Mouse (Mus musculus) forebrain, embryonic 15.5 days (tissue): ENCODE measurements at regions not wholly inside any gene's neighbourhood (a gene's known extent, or its start where the extent isn't known, plus 50 kb on each side); places are given as distances from the start of the nearest gene placed in this dataset.

Source experiments
- ATAC-seq: fragments of 200-750 bp; cut with Nextera tagmentation; replicated peaks from 2 replicates; pipeline ENCODE4 v1.8.0; 2017; ENCODE audit warnings: mild to moderate bottlenecking, moderate TSS enrichment, moderate library complexity
- H3K27ac ChIP-seq: fragments of 300-500 bp; sonication (generic); replicated peaks from 2 replicates; pipeline ENCODE4 v1.5.1; 2015; ENCODE audit warnings: mild to moderate bottlenecking, inconsistent platforms
- H3K27me3 ChIP-seq: fragments of 300-500 bp; sonication (generic); 2 replicates; pipeline ENCODE4 v1.6.1; 2015; ENCODE audit warnings: inconsistent platforms
- H3K36me3 ChIP-seq: fragments of 300-500 bp; sonication (generic); 2 replicates; pipeline ENCODE4 v1.6.1; 2015; ENCODE audit warnings: mild to moderate bottlenecking, inconsistent platforms
- H3K4me1 ChIP-seq: fragments of 300-500 bp; sonication (generic); 2 replicates; pipeline ENCODE4 v1.6.1; 2015; ENCODE audit warnings: inconsistent platforms
- H3K4me2 ChIP-seq: fragments of 300-500 bp; sonication (generic); replicated peaks from 2 replicates; pipeline ENCODE4 v1.6.1; 2015; ENCODE audit warnings: mild to moderate bottlenecking, inconsistent platforms
- H3K4me3 ChIP-seq: fragments of 300-500 bp; sonication (generic); 2 replicates; pipeline ENCODE4 v1.5.1; 2015; ENCODE audit warnings: mild to moderate bottlenecking, inconsistent platforms
- H3K9ac ChIP-seq: fragments of 300-500 bp; sonication (generic); replicated peaks from 2 replicates; pipeline ENCODE4 v1.6.1; 2015; ENCODE audit warnings: mild to moderate bottlenecking, inconsistent platforms
- H3K9me3 ChIP-seq: fragments of 300-500 bp; sonication (generic); 2 replicates; pipeline ENCODE4 v1.6.1; 2016; ENCODE audit warnings: inconsistent platforms
- WGBS: fragments of 180-500 bp; shearing (Covaris S2); methylation state at CpG from one replicate; pipeline ENCODE4 v1.1.7; 2015; ENCODE audit warnings: mixed read lengths; 5-methylcytosine and 5-hydroxymethylcytosine counted together

DNA sequence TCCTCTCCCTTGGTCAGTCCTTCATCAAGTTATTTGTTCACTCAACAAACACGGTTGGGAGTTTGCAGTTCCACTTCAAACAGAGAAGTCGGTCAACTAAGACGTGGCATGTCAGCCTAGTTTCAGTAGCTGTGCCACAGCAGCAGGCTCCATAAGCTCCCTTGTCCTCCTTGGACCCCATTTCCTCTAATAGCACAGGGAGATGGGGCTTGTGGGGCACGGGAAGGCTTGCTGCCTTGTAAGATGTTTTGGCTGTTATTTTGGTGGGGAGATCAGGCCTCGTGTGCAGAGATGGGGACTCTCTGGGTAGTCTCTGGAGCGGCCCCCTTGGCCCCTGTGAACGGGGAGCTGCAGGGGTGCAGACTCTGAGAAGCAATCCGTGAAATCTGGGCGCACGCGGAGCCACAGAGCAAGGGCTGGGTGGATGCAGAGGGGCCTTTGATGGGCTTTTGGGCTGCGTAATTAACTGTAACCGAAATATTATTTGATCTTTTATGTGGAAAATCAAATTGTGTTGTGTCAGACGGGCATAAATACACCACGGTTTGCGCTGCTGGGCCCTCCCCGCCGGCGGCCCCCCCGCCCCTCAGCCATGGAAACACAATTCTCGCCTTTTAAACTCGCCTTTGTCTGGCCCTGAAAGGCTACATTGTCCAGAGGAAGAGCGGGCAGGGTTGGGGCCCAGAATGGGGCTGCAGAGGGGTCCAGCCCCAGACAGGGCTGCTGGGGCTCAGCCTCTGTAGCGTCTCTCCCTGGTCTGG lies 137.6 kb downstream of the Mn1 start:
- no peak overlapping the region for H3K4me3 ChIP-seq
- H3K4me2 ChIP-seq: peak overlapping the region; percentile 12; the same call in 1 of the 2 replicates
- H3K36me3 ChIP-seq: no peaks in the 10 kb centered on the region
- ATAC-seq: peak; percentile 93
- H3K9ac ChIP-seq: no peak overlapping the region
- peak overlapping the region; percentile 73 for H3K27ac ChIP-seq
- no peaks in the 10 kb centered on the region for H3K9me3 ChIP-seq
- no peaks in the 10 kb centered on the region for H3K27me3 ChIP-seq
- H3K4me1 ChIP-seq: peaks cover 24% of the 10 kb centered on the region
- 4% methylated on average over 24 of the region's 24 CpGs for WGBS

DNA sequence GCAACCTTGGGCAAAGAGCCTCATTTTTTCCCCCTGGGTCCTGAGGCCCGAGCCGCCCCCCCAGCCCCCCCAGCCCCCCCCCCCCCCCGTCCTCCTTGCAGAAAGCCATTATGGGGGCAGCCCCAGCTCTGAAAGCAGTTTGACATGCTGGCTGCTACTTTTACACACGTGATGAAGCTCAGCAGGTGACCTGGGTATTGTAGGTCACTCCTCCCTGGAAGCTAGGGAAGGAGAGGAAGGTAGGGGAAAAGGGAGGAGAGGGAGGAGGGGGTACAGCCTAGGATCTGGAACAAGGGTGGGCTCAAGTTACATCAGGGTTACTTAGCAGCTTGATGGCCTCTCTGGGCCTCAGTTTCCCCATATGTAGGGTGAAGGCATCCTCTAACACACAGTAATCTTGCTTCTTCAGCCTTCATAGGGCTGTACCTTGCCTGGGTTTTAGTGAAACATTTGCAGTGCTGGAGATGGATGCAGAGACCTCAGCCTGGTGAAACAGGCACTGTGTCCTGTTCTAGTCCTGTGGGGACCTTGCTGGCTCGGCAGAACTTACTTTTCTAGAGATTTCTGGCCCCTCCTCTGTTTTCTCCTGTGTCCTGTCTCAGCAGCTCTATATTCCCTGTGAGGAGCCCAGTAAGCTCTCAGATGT lies 138.3 kb downstream of the Mn1 start:
- H3K36me3 ChIP-seq: no peaks in the 10 kb centered on the region
- no peak overlapping the region for H3K9ac ChIP-seq
- H3K9me3 ChIP-seq: no peaks in the 10 kb centered on the region
- peak; percentile 52 for ATAC-seq
- peak overlapping the region; percentile 12; the same call in 1 of the 2 replicates for H3K4me2 ChIP-seq
- H3K27me3 ChIP-seq: no peaks in the 10 kb centered on the region
- peak overlapping the region; percentile 73 for H3K27ac ChIP-seq
- 6% methylated on average over 2 of the region's 5 CpGs for WGBS
- H3K4me1 ChIP-seq: peaks cover 24% of the 10 kb centered on the region
- no peak overlapping the region for H3K4me3 ChIP-seq

DNA sequence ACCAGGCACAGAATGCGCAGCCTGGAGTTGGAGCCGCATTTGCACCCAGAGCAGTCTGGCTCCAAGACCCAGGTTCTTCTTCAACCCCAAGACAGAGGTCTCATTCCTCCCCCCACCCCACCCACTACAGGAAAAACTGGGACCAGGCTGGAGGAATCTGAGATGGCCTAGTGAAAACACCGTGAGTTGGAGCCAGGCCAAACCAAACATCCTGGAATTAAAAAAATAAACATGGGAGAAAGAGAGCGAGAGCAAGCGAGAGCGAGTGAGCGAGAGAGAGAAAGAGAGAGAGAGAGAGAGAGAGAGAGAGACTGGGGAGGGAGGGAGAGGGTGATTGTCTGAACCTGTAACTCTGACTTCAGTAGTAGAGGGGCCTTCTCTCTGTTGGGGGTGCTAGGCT lies 138.8 kb downstream of the Mn1 start:
- Histone ChIP-seq H3K4me2 (no peak overlapping the region), H3K27ac (peak overlapping the region; percentile 73), H3K27me3 (no peaks in the 10 kb centered on the region), H3K9me3 (no peaks in the 10 kb centered on the region), H3K4me3 (no peak overlapping the region), H3K9ac (no peak overlapping the region), H3K4me1 (peaks cover 24% of the 10 kb centered on the region), H3K36me3 (no peaks in the 10 kb centered on the region)
- 33% methylated on average over 7 of the region's 7 CpGs for WGBS
- ATAC-seq: no peak

DNA sequence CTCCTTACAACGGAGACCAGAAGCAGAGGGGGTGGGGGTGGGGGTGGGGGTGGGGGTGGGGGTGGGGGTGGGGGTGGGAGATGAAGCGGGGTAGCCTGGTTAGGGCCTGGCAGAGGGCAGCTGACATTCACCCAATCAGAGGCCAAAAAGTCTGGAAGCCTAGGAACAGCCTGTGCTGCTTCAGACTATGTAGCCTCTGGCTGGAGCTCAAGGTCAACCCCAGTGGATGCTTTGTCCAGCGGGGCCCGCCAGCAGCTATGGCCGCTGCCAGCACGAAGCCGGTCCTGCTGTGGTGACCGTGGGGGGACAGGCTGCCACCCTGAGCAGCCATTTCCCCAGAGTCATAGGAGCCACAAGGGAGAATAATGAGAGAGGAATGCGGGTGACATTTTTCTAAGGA lies 143.3 kb downstream of the Mn1 start:
- peaks cover 8% of the 10 kb centered on the region for H3K4me1 ChIP-seq
- no peak for ATAC-seq
- H3K4me2 ChIP-seq: no peak overlapping the region

DNA sequence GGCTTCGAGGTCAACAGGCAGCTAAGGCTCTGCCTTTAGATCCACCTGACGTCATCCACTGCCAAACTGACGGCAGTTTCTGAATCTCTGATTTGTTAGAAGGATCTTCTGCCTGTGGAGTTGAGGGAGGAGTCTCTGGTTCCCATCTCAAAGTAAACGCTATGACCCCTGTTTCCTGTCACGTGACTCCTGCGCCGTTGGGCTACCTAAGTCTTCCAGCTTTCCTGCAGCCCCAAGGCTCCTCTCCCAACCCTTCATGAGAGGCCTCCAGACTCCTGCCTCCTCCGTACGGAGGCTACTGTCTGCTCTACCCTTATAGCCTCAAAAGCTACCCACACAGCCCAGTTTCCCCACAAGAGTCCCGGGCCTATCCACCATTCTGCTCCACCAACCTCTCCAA lies 144.1 kb downstream of the Mn1 start:
- no peak overlapping the region for H3K4me2 ChIP-seq
- H3K9me3 ChIP-seq: no peaks in the 10 kb centered on the region
- 88% methylated on average over 10 of the region's 10 CpGs for WGBS
- no peaks in the 10 kb centered on the region for H3K27me3 ChIP-seq
- H3K9ac ChIP-seq: no peak overlapping the region
- H3K4me3 ChIP-seq: no peak overlapping the region
- H3K4me1 ChIP-seq: no peaks in the 10 kb centered on the region
- ATAC-seq: no peak
- no peak overlapping the region for H3K27ac ChIP-seq
- H3K36me3 ChIP-seq: no peaks in the 10 kb centered on the region

More for the DNA sequence above, 143.3 kb downstream of the Mn1 start:
- Histone ChIP-seq H3K36me3 (no peaks in the 10 kb centered on the region), H3K27ac (no peak overlapping the region), H3K9me3 (no peaks in the 10 kb centered on the region), H3K9ac (no peak overlapping the region), H3K4me3 (no peak overlapping the region), H3K27me3 (no peaks in the 10 kb centered on the region)
- WGBS: 59% methylated on average over 9 of the region's 9 CpGs

DNA sequence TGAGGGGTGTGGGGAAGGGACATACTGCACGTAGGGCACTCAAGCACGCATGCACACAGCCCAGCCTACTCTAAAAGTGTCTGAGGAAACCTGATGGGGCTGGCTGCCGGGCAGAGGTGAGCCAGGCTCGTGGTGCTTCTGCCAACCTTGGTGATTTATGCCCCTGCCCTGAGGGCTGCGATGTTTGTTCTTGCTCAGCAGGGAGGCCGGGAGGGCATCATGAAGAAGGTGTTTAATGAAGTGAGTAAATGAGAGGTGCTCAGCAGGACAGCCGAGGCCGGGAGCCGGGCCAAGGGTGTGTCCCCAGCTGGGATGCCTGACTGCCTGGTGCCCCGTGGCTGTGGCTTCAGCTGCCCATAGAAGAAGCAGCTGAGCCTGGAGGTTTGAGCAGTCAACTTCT lies 153.7 kb downstream of the Mn1 start:
- ATAC-seq: no peak
- H3K27ac ChIP-seq: no peak overlapping the region
- 19% methylated on average over 10 of the region's 10 CpGs for WGBS
- no peaks in the 10 kb centered on the region for H3K36me3 ChIP-seq
- no peaks in the 10 kb centered on the region for H3K27me3 ChIP-seq
- no peaks in the 10 kb centered on the region for H3K9me3 ChIP-seq
- H3K9ac ChIP-seq: no peak overlapping the region
- peaks cover 28% of the 10 kb centered on the region for H3K4me1 ChIP-seq
- no peak overlapping the region for H3K4me2 ChIP-seq
- H3K4me3 ChIP-seq: no peak overlapping the region

DNA sequence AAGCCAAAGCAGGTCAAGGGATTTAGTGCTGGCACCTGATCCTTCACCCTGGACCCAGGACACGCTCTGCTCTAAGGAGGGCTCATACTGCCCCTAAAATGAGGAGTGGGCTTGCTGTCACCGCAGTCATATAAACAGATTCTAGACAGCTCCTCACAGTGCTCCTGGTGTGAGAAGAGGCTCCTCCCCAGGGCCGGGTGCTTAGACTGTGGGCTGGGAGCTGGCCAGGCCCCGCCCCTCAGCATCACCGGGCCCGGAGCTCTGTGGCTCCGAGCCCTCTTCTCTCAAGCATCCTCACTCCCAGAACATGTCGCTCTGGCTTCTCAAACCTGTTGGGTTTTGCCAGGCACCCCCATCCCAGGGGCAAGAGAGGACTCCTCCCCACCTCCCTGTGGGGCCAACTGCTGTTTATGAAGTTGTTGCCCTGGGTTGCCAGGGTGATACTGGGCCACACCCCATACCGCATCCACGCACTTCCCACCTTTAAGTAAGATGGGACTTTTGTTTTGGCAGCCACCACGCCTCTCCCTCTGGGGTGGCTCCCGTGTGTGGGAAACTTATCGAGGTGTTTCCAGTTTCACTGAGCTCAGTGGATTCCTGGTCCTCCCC lies 156.2 kb downstream of the Mn1 start:
- H3K4me1 ChIP-seq: peaks cover 44% of the 10 kb centered on the region
- H3K36me3 ChIP-seq: no peaks in the 10 kb centered on the region
- no peak overlapping the region for H3K27ac ChIP-seq
- H3K9ac ChIP-seq: 0 out of 2 replicates have a peak overlapping the region, but pooled peaks have one; percentile 5
- H3K9me3 ChIP-seq: no peaks in the 10 kb centered on the region
- ATAC-seq: no peak
- H3K4me3 ChIP-seq: no peak overlapping the region
- 18% methylated on average over 13 of the region's 13 CpGs for WGBS
- H3K4me2 ChIP-seq: no peak overlapping the region
- H3K27me3 ChIP-seq: no peaks in the 10 kb centered on the region

DNA sequence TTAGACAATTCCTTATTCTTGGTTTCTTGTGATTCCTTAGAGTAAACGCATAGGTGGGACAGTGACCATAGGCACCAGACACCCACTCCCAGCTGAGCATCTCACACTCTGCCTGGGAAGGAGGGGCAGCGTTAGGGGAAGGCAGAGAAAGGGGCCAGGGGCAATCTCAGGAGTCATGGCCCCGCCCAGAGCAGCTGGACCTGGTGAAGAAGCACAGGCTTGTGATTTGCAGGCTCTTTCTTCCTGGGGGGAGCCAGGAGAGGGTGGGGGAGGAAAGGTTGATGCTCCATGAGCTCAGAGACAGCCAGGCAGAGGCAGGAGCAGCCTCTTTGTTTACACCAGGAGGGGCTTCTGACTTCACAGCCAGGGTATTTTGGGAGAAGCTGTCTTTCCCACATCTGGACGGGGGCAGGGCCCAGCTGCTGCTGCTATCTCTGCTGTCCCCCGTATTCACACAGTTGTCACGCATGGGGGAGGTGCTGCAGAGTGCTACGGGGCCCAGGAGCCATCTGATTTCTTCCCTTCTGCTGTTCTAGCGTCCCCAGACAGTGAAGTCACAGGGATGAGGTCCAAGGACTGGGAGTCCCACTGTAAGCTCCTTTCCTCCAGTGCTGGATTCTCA lies 157.2 kb downstream of the Mn1 start:
- H3K9ac ChIP-seq: no peak overlapping the region
- H3K4me1 ChIP-seq: peaks cover 53% of the 10 kb centered on the region
- ATAC-seq: no peak

DNA sequence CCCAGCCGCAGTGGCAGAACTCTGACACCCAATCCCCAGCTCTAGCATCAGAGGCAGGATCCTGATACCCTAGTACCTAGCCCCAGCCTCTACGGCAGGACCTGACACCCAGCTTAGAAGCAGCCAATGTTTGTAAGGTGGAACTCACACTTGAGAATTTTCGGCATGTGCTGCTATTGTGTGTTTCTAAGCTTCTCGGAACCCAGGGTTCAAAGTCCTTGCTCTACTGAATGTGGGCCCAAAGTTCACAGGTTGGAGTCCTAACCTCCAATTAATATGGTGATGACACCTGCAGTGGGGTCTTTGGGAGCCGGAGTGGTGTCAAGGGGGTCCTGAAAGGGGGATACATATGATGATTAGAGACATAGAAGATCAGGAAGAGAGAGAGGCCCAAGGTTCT lies 158.2 kb downstream of the Mn1 start:
- no peak overlapping the region for H3K4me3 ChIP-seq
- no peak overlapping the region for H3K4me2 ChIP-seq
- no peak overlapping the region for H3K9ac ChIP-seq
- no peaks in the 10 kb centered on the region for H3K9me3 ChIP-seq
- WGBS: 84% methylated on average over 5 of the region's 5 CpGs
- H3K27ac ChIP-seq: no peak overlapping the region
- no peak for ATAC-seq
- no peaks in the 10 kb centered on the region for H3K27me3 ChIP-seq
- H3K4me1 ChIP-seq: peaks cover 59% of the 10 kb centered on the region
- H3K36me3 ChIP-seq: no peaks in the 10 kb centered on the region

More for the DNA sequence above, 157.2 kb downstream of the Mn1 start:
- Histone ChIP-seq H3K9me3 (no peaks in the 10 kb centered on the region), H3K4me3 (no peak overlapping the region), H3K27ac (peak overlapping the region; percentile 41; the same call in 1 of the 2 replicates), H3K27me3 (no peaks in the 10 kb centered on the region), H3K4me2 (no peak overlapping the region), H3K36me3 (no peaks in the 10 kb centered on the region)
- WGBS: 33% methylated on average over 8 of the region's 8 CpGs

DNA sequence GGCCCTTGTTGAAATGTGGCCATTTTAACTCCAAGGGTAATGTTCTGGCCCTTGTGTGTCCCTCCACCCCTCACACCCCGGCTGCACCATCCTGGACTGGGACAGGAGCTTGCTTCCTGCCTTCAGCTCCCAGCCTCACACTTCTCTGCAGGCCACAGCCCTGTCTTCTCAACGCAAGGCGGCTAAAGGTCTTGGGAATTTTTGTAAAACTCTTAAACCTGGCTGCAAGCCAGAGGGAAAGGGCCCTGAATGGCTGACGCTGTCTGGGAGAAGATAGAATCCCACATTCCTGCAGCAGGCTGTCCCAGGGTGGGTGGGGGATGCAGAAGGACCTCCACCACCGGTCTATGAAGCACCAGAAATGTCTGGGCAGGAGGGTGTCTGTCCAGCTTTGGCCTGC lies 156.3 kb upstream of the Gm26897 start:
- Histone ChIP-seq H3K9ac (no peak overlapping the region), H3K36me3 (no peaks in the 10 kb centered on the region), H3K27ac (peak overlapping the region; percentile 31), H3K27me3 (no peaks in the 10 kb centered on the region), H3K4me3 (no peak overlapping the region), H3K9me3 (no peaks in the 10 kb centered on the region), H3K4me2 (no peak overlapping the region), H3K4me1 (peaks cover 72% of the 10 kb centered on the region)
- ATAC-seq: no peak
- WGBS: 15% methylated on average over 5 of the region's 5 CpGs

DNA sequence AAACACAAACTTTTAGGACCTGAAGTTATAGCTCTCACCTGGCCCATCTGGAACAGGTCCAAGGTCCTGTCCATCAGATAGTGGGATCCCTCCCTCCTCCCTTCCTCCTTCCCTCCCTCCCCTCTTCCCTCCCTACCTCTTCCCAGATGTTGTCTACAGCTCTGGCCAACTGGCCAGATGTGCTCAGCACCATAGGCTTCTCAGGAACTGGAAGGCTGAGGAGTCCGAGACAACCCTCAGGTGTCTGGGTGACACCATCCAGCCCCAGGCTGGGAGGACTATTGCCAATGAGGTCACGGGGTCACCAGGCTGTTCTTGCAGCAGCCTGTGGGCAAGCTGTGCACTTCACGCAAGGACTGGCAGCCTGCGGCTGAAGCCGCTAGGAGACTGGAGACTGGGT lies 155.6 kb upstream of the Gm26897 start:
- H3K27me3 ChIP-seq: no peaks in the 10 kb centered on the region
- no peak overlapping the region for H3K4me3 ChIP-seq
- H3K4me2 ChIP-seq: no peak overlapping the region
- ATAC-seq: no peak
- 60% methylated on average over 5 of the region's 5 CpGs for WGBS
- no peaks in the 10 kb centered on the region for H3K9me3 ChIP-seq
- H3K27ac ChIP-seq: peak overlapping the region; percentile 55; the same call in 1 of the 2 replicates
- peaks cover 77% of the 10 kb centered on the region for H3K4me1 ChIP-seq
- no peak overlapping the region for H3K9ac ChIP-seq
- no peaks in the 10 kb centered on the region for H3K36me3 ChIP-seq
